Mouse (Mus musculus) stomach, postnatal 0 days (tissue): ENCODE measurements at regions not wholly inside any gene's neighbourhood (a gene's known extent, or its start where the extent isn't known, plus 50 kb on each side); places are given as distances from the start of the nearest gene placed in this dataset.

Source experiments
- CTCF ChIP-seq: IDR thresholded peaks from 2 replicates; pipeline ENCODE4 v1.5.1; 2016; ENCODE audit warnings: antibody characterized with exemption, low read depth, mild to moderate bottlenecking, moderate library complexity
- EP300 ChIP-seq: optimal IDR thresholded peaks from 2 replicates; pipeline ENCODE3; 2016; ENCODE audit warnings: antibody characterized with exemption

GRCm38 (mm10) chr5:119361406-119362044, 308.9 kb upstream of the Tbx3 start:
- no peak for TF ChIP-seq CTCF
- TF ChIP-seq EP300 = no peak
